In the genomic region with DNA sequence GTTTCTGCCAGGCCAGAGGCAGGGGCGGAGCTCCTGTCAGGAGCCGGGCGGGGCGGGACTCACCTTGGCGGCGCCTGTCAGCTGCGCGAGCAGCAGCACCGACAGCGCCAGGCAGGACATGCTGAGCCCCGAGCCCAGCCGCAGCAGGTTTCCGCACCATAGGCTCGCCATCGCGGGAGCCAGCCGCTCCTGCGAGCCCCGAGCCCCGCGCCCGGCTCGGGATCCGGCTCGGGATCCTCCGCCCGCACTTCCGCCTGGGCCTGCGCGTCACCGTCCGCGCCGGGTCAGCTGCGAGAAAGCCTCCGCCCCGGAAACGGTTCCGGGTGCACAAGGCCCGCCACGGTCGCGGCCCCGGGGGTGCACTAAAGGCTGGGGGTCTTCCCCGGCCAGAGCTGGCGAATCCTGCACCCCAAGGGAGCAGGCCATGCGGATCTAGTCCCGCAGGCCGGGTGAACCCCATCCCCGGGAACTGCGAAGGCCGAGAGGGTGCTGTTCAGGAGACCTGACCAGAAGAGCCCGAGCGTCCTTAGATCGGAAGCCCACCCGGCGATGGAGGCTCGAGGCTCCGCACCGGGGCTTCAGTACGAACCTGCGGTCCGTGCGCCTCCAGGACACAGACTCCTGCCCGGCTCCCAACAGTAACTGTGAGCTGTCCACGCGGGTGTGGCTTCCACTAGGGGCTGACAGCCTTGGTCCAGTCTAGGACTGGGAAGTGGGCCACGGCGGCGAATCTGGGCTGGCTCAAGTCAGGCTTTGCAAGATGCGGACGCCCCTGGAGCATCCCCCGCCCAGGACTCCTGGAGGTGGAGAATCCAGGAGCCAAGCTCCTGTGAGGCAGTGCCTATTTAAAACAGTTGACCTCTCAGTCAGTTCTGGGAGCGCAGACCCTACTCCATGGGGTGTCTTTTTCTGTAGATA, we compare ENCODE assay signal across 8 mouse cellular contexts. TPM values are rescaled to one million over a fixed set of nuclear protein-coding genes. Genes with fewer than 3 reads are reported as not detected.
A peak's percentile ranks its signal among the peaks of the same experiment; 100 is the strongest.
DNase-seq lines count a peak whose midpoint lies in the region; ATAC-seq and TF ChIP-seq lines count a peak whose summit lies in the region.

A gene (minus strand): TSS at position 868 of the 918 bp plus-strand sequence.

- TF ChIP-seq CTCF in MEL (IDR thresholded peaks at IDR 0.05 in 2 of 3, conservative IDR thresholded peaks at IDR 0.05 in 1 of 3; ENCODE audit: control insufficient read depth in 1 of 3, insufficient read depth in 1 of 3, low read depth in 2 of 3, low read length in 3 of 3, poor library complexity in 1 of 3, severe bottlenecking in 1 of 3): no peak
- no peak for TF ChIP-seq CTCF in cerebellum, adult 2 months (IDR thresholded peaks at IDR 0.05; ENCODE audit: borderline replicate concordance, insufficient read depth, low read depth, low read length)
- TF ChIP-seq CTCF in thymus, adult 2 months (IDR thresholded peaks at IDR 0.05; ENCODE audit: borderline replicate concordance, control insufficient read depth, extremely low read depth, insufficient read depth, low read length, poor library complexity): 0 out of 2 replicates have a peak, but pooled peaks have one; percentile 46

- H3K79me2 ChIP-seq in MEL (ENCODE audit: control insufficient read depth, insufficient read depth, low read length, poor library complexity): peaks cover 11% of the 10 kb centered on the region

- H3K36me3 ChIP-seq in MEL (ENCODE audit: control insufficient read depth in 1 of 2, insufficient read depth in 2 of 2, low read length in 2 of 2): peaks cover 0 to 15% of the 10 kb centered on the region in 2 experiments; a peak in 2 of 4 replicates
- no peaks in the 10 kb centered on the region for H3K36me3 ChIP-seq in lung, embryonic 16.5 days (ENCODE audit: control insufficient read depth, insufficient read depth, low read length)
- no peaks in the 10 kb centered on the region for H3K36me3 ChIP-seq in thymus, adult 2 months (ENCODE audit: control insufficient read depth, insufficient read depth, low read length)

- H3K4me2 ChIP-seq in lung, embryonic 16.5 days (ENCODE audit: low read depth, low read length): peak within 1 kb of the TSS; percentile 85

- TF ChIP-seq EP300 in MEL (IDR thresholded peaks at IDR 0.05; ENCODE audit: low read depth in 1 of 2, low read length in 2 of 2): no peak

- ATAC-seq in lung, embryonic 16.5 days (ENCODE audit: low read depth): peak; percentile 89

- TF ChIP-seq RAD21 in MEL (IDR thresholded peaks at IDR 0.05; ENCODE audit: low read depth, low read length): no peak

- H3K27me3 ChIP-seq in MEL (ENCODE audit: control insufficient read depth in 1 of 2, insufficient read depth in 2 of 2, low read length in 2 of 2): no peaks in the 10 kb centered on the region
- no peaks in the 10 kb centered on the region; the same call in 1 of the 2 replicates for H3K27me3 ChIP-seq in cerebellum, adult 2 months (ENCODE audit: control insufficient read depth, insufficient read depth, low read length)
- H3K27me3 ChIP-seq in lung, embryonic 16.5 days (ENCODE audit: control insufficient read depth, insufficient read depth, low read depth, low read length): no peaks in the 10 kb centered on the region
- H3K27me3 ChIP-seq in thymus, adult 2 months (ENCODE audit: control insufficient read depth, insufficient read depth, low read length): no peaks in the 10 kb centered on the region

- H3K9ac ChIP-seq in MEL (ENCODE audit: control insufficient read depth, low read depth, low read length, poor library complexity, severe bottlenecking): peak within 1 kb of the TSS; percentile 98
- peak within 1 kb of the TSS; percentile 88 for H3K9ac ChIP-seq in lung, embryonic 16.5 days (ENCODE audit: low read length)

- peaks cover 8% of the 10 kb centered on the region in 2 experiments; a peak in 3 of 4 replicates for H3K4me1 ChIP-seq in MEL (ENCODE audit: control insufficient read depth in 1 of 2, insufficient read depth in 2 of 2, low read length in 2 of 2)
- peaks cover 2% of the 10 kb centered on the region; the same call in 1 of the 2 replicates for H3K4me1 ChIP-seq in cerebellum, adult 2 months (ENCODE audit: control insufficient read depth, insufficient read depth, low read length)
- H3K4me1 ChIP-seq in lung, embryonic 16.5 days (replicated peaks; ENCODE audit: control insufficient read depth, insufficient read depth, low read length): peaks cover 9% of the 10 kb centered on the region; the same call in 1 of the 2 replicates
- peaks cover 6% of the 10 kb centered on the region for H3K4me1 ChIP-seq in thymus, adult 2 months (replicated peaks; ENCODE audit: control insufficient read depth, insufficient read depth, low read length)

- under 1% methylated on average over 74 of the region's 74 CpGs for WGBS in cerebellum, adult 2 months
- under 1% methylated on average over 72 of the region's 74 CpGs for WGBS in lung, embryonic 16.5 days
- 2% methylated on average over 73 of the region's 74 CpGs for WGBS in thymus, adult 2 months

- peak; percentile 84 for DNase-seq in MEL (ENCODE audit: low read depth, low spot score)
- DNase-seq in cerebellum, adult 2 months: peak; percentile 81 to 88
- DNase-seq in forelimb bud, embryonic 11.5 days (ENCODE audit: low read depth, low spot score): peak; percentile 57
- peak; percentile 82 for DNase-seq in heart, postnatal 4 days
- peak; percentile 76 for DNase-seq in layer of hippocampus, adult 9-11 months
- peak; percentile 58 for DNase-seq in ovary, adult 18-20 months (ENCODE audit: low spot score)
- DNase-seq in thymus, adult 2 months: peak; percentile 86

- H3K4me3 ChIP-seq in MEL (ENCODE audit: control insufficient read depth in 1 of 2, insufficient read depth in 1 of 2, low read depth in 2 of 2, low read length in 2 of 2): peak within 1 kb of the TSS; percentile 89
- peak within 1 kb of the TSS; percentile 96 for H3K4me3 ChIP-seq in cerebellum, adult 2 months (replicated peaks; ENCODE audit: insufficient read depth, low read depth, low read length)
- H3K4me3 ChIP-seq in lung, embryonic 16.5 days (ENCODE audit: low read length): peak within 1 kb of the TSS; percentile 69
- H3K4me3 ChIP-seq in thymus, adult 2 months (ENCODE audit: control insufficient read depth, insufficient read depth, low read length): peak within 1 kb of the TSS; percentile 86

- peak within 1 kb of the TSS; percentile 22; the same call in 1 of the 2 replicates for H3K27ac ChIP-seq in MEL (ENCODE audit: control insufficient read depth, low read depth, low read length)
- peak within 1 kb of the TSS; percentile 94 for H3K27ac ChIP-seq in cerebellum, adult 2 months (ENCODE audit: insufficient read depth, low read length)
- peak within 1 kb of the TSS; percentile 88 for H3K27ac ChIP-seq in lung, embryonic 16.5 days (ENCODE audit: low read length)
- no peak within 1 kb of the TSS for H3K27ac ChIP-seq in thymus, adult 2 months (ENCODE audit: control insufficient read depth, insufficient read depth, low read length)

- H3K9me3 ChIP-seq in MEL (replicated peaks; ENCODE audit: insufficient read depth, low read length): no peaks in the 10 kb centered on the region
- no peaks in the 10 kb centered on the region for H3K9me3 ChIP-seq in lung, embryonic 16.5 days (ENCODE audit: control insufficient read depth, low read length)

- TF ChIP-seq POLR2A in MEL (IDR thresholded peaks at IDR 0.05; ENCODE audit: control insufficient read depth in 1 of 2, insufficient read depth in 1 of 2, low read depth in 1 of 2, low read length in 2 of 2, poor library complexity in 1 of 2): peak; percentile 82 to 90
- no peak; the same call in none of the 2 replicates for TF ChIP-seq POLR2A in cerebellum, adult 2 months (IDR thresholded peaks at IDR 0.05; ENCODE audit: borderline replicate concordance, insufficient read depth, low read length)
- TF ChIP-seq POLR2A in thymus, adult 2 months (IDR thresholded peaks at IDR 0.05; ENCODE audit: control insufficient read depth, extremely low read depth, insufficient read depth, low read length, poor library complexity): peak; percentile 86

TF ChIP-seq in MEL, 35 proteins besides CTCF, POLR2A, EP300 and RAD21 (continues in another document):
- TF ChIP-seq CHD1 (IDR thresholded peaks at IDR 0.05; ENCODE audit: low read depth, low read length) (no peak), ELF1 (IDR thresholded peaks at IDR 0.05; ENCODE audit: low read depth, low read length) (peak; percentile 88), RCOR1 (IDR thresholded peaks at IDR 0.05; ENCODE audit: low read depth, low read length) (no peak), ZC3H11A (IDR thresholded peaks at IDR 0.05; ENCODE audit: low read depth, low read length) (no peak), CHD2 (IDR thresholded peaks at IDR 0.05; ENCODE audit: low read length) (no peak), KAT2A (conservative IDR thresholded peaks at IDR 0.05; ENCODE audit: low read depth, low read length) (no peak; the same call in 1 of the 2 replicates), SIN3A (IDR thresholded peaks at IDR 0.05; ENCODE audit: low read length) (peak; percentile 82), TCF12 (IDR thresholded peaks at IDR 0.05; ENCODE audit: low read depth, low read length) (peak; percentile 48; the same call in 1 of the 2 replicates), SMC3 (IDR thresholded peaks at IDR 0.05; ENCODE audit: low read depth, low read length) (no peak), MAFK (IDR thresholded peaks at IDR 0.05; ENCODE audit: borderline replicate concordance, low read depth, low read length) (no peak), NELFE (IDR thresholded peaks at IDR 0.05; ENCODE audit: low read depth, low read length) (peak; percentile 85), ETS1 (IDR thresholded peaks at IDR 0.05; ENCODE audit: low read depth, low read length) (peak; percentile 64; the same call in 1 of the 2 replicates), USF1 (IDR thresholded peaks at IDR 0.05; ENCODE audit: low read depth, low read length) (peak; percentile 47), POLR2AphosphoS5 (IDR thresholded peaks at IDR 0.05; ENCODE audit: borderline replicate concordance, low read depth, low read length) (no peak), MAX (IDR thresholded peaks at IDR 0.05; ENCODE audit: low read length) (peak; percentile 29; the same call in 1 of the 2 replicates), NRF1 (IDR thresholded peaks at IDR 0.05; ENCODE audit: insufficient read depth, low read depth, low read length, poor library complexity, severe bottlenecking) (peak; percentile 69), GATA1 (IDR thresholded peaks at IDR 0.05; ENCODE audit: low read depth, low read length) (no peak), JUND (IDR thresholded peaks at IDR 0.05; ENCODE audit: low read depth, low read length) (no peak), HCFC1 (IDR thresholded peaks at IDR 0.05; ENCODE audit: low read depth, low read length) (peak; percentile 82)

RNA-seq across cellular contexts. Expression of the gene that starts here (rescaled TPM):
- total RNA-seq in MEL (2012; rRNA removed): 25.1 and 30.6 TPM in 2 replicates
- polyA plus RNA-seq in MEL (2012; ENCODE audit: insufficient read depth in 1 of 2, insufficient read length in 2 of 2, low read depth in 1 of 2, low replicate concordance in 2 of 2, missing spikeins in 1 of 2): 10 to 100 TPM in 1 of 2 experiments, not detected in 1; 26.4 TPM
- polyA plus RNA-seq in cerebellum, adult 2 months (2012; rRNA removed): 135 and 140 TPM in 2 replicates
- 10 to 100 TPM; 33.8 to 35.8 TPM for total RNA-seq in heart, postnatal 4 days (2021)
- polyA plus RNA-seq in lung, embryonic 16.5 days (2015; fragmentation: Nextera tagmentation; extraction: Ambion mirVana): 66.8 and 71.4 TPM in 2 replicates
- 38.8 and 45.3 TPM in 2 replicates for polyA plus RNA-seq in thymus, adult 2 months (2012; rRNA removed)
